Mouse (Mus musculus) limb, embryonic 11.5 days (tissue): ENCODE data around the gene Cnot2. TPM values are rescaled to one million over a fixed set of nuclear protein-coding genes. Genes with fewer than 3 reads are reported as not detected.
A peak's percentile ranks its signal among the peaks of the same experiment; 100 is the strongest.
"Not testable (repeated sequence)": the region's sequence is repeated elsewhere in the genome, so short reads cannot be mapped to it uniquely, and the experiment has no call there.

Experiments
- ATAC-seq: fragments of 200-750 bp; cut with Nextera tagmentation; 2 replicates; pipeline ENCODE4 v1.8.0; 2017; ENCODE audit warnings: low read depth; ENCODE audit not compliant: insufficient number of reproducible peaks, low FRiP score, low TSS enrichment
- DNase-seq: peaks from one replicate; pipeline ENCODE4 v3.0.0-alpha.2; 2015; ENCODE audit warnings: low spot score
- H3K27ac ChIP-seq: fragments of 300-500 bp; sonication (generic); replicated peaks from 2 replicates; pipeline ENCODE4 v1.5.1; 2014; ENCODE audit warnings: low read depth, mild to moderate bottlenecking, low read length
- H3K27me3 ChIP-seq: fragments of 300-500 bp; sonication (generic); 2 replicates; pipeline ENCODE4 v1.6.1; 2014; ENCODE audit warnings: mild to moderate bottlenecking, low read length, mixed read lengths; ENCODE audit not compliant: control insufficient read depth, insufficient read depth
- H3K36me3 ChIP-seq: fragments of 300-500 bp; sonication (generic); 2 replicates; pipeline ENCODE4 v1.6.1; 2014; ENCODE audit warnings: mild to moderate bottlenecking, low read length, moderate library complexity, mixed read lengths; ENCODE audit not compliant: control insufficient read depth, insufficient read depth
- H3K4me1 ChIP-seq: fragments of 300-500 bp; sonication (generic); 2 replicates; pipeline ENCODE4 v1.6.1; 2014; ENCODE audit warnings: low read length, mixed read lengths; ENCODE audit not compliant: control insufficient read depth, insufficient read depth
- H3K4me2 ChIP-seq: fragments of 300-500 bp; sonication (generic); 2 replicates; pipeline ENCODE4 v1.6.1; 2014; ENCODE audit warnings: low read depth, mild to moderate bottlenecking, moderate library complexity; ENCODE audit not compliant: severe bottlenecking
- H3K4me3 ChIP-seq: fragments of 300-500 bp; sonication (generic); 2 replicates; pipeline ENCODE4 v1.5.1; 2014; ENCODE audit warnings: low read depth, low read length
- H3K9ac ChIP-seq: fragments of 300-500 bp; sonication (generic); 2 replicates; pipeline ENCODE4 v1.6.1; 2014; ENCODE audit warnings: mild to moderate bottlenecking, low read length
- H3K9me3 ChIP-seq: fragments of 300-500 bp; sonication (generic); 2 replicates; pipeline ENCODE4 v1.6.1; 2016; ENCODE audit warnings: low read length; ENCODE audit not compliant: control insufficient read depth
- WGBS: fragments of 180-500 bp; shearing (Covaris S2); extraction: QIAGEN DNeasy Blood & Tissue Kit; methylation state at CpG from one replicate; pipeline ENCODE4 v1.1.7; 2014; 5-methylcytosine and 5-hydroxymethylcytosine counted together
- polyA plus RNA-seq: library from polyadenylated mRNA; unstranded; fragments of >200 nt; fragmentation: Nextera tagmentation; extraction: Ambion mirVana; gene quantifications from 2 replicates; pipeline ENCODE4 v1.2.1, GENCODE M21; 2014

Cnot2 gene
- polyA plus RNA-seq, 1 experiment from 2014 or later = 162 TPM

GRCm38 (mm10) chr10:116581719-116582481 is 589 bp upstream of the Cnot2 start:
- peak; percentile 76 for DNase-seq
- Histone ChIP-seq H3K4me1 (no peaks in the 10 kb centered on the region), H3K27me3 (no peaks in the 10 kb centered on the region), H3K4me2 (peak overlapping the region; percentile 51), H3K9ac (peak overlapping the region; percentile 92), H3K36me3 (no peaks in the 10 kb centered on the region), H3K27ac (peak overlapping the region; percentile 99), H3K9me3 (no peaks in the 10 kb centered on the region), H3K4me3 (peak overlapping the region; percentile 91)
- ATAC-seq = peak; percentile 78
- under 1% methylated on average over 67 of the region's 67 CpGs for WGBS

GRCm38 (mm10) chr10:116580591-116581358 is 536 bp downstream of the Cnot2 start:
- Histone ChIP-seq H3K4me1 (no peaks in the 10 kb centered on the region), H3K9ac (peak overlapping the region; percentile 92), H3K27ac (peak overlapping the region; percentile 99), H3K4me2 (peak overlapping the region; percentile 46), H3K27me3 (no peaks in the 10 kb centered on the region), H3K4me3 (peak overlapping the region; percentile 91), H3K36me3 (no peaks in the 10 kb centered on the region), H3K9me3 (no peaks in the 10 kb centered on the region)
- peak; percentile 67 for ATAC-seq
- DNase-seq = peak; percentile 78
- WGBS = under 1% methylated on average over 48 of the region's 71 CpGs

DNA sequence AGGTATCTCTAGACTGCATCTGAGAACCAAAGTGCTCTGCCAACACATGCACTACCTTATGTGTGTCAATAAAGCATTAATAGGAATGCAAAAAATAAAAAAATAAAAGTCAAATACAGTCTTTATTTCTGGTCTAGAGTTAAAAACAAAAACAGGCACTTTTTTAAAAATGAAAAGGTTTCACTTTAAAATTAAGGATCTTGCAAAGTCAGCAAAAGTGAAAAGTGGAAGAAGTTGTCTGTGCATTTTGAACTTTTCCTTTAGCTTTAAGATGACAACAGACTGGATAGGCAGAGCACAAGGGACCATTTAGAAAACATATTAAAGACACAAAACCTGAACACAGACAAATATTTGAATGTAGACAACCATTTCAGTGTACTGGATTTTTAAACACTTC is 1.8 kb downstream of the Cnot2 start:
- Histone ChIP-seq H3K27ac (no peak overlapping the region), H3K36me3 (no peaks in the 10 kb centered on the region), H3K9ac (no peak overlapping the region), H3K27me3 (no peaks in the 10 kb centered on the region), H3K4me2 (peak overlapping the region; percentile 22; the same call in 1 of the 2 replicates), H3K9me3 (no peaks in the 10 kb centered on the region), H3K4me1 (no peaks in the 10 kb centered on the region), H3K4me3 (peak overlapping the region; percentile 3; the same call in 1 of the 2 replicates)
- DNase-seq (no peak), ATAC-seq (no peak)

DNA sequence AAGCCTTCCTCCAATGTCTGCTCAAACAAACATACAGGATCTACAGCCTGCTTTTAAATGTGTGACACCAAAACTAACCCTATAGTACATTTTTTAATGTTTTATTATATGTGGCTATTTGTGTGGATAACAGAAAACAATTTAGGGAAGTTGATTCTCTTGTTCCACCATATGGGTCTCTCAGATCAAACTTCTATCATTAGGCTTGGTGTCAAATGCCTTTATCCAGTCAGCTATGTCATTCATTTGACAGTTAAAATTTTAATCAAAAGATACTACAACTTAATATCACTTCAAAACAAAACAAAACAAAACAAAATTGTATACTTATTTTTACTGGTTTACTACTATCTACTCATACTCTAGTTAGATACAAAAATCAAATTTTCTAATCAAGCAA is 2.9 kb downstream of the Cnot2 start:
- Histone ChIP-seq H3K4me2 (no peak overlapping the region), H3K27ac (no peak overlapping the region), H3K9me3 (no peaks in the 10 kb centered on the region), H3K9ac (no peak overlapping the region), H3K4me1 (no peaks in the 10 kb centered on the region), H3K4me3 (no peak overlapping the region), H3K36me3 (no peaks in the 10 kb centered on the region), H3K27me3 (no peaks in the 10 kb centered on the region)
- no peak for ATAC-seq
- no peak for DNase-seq

GRCm38 (mm10) chr10:116577181-116577580 is 4.1 kb downstream of the Cnot2 start:
- Histone ChIP-seq H3K27ac (no peak overlapping the region), H3K4me1 (no peaks in the 10 kb centered on the region), H3K9ac (no peak overlapping the region), H3K9me3 (no peaks in the 10 kb centered on the region), H3K4me3 (no peak overlapping the region), H3K36me3 (no peaks in the 10 kb centered on the region), H3K4me2 (no peak overlapping the region), H3K27me3 (no peaks in the 10 kb centered on the region)
- ATAC-seq = no peak
- no peak for DNase-seq
- whole genome bisulfite sequencing = 80% methylated on average over 3 of the region's 3 CpGs

DNA sequence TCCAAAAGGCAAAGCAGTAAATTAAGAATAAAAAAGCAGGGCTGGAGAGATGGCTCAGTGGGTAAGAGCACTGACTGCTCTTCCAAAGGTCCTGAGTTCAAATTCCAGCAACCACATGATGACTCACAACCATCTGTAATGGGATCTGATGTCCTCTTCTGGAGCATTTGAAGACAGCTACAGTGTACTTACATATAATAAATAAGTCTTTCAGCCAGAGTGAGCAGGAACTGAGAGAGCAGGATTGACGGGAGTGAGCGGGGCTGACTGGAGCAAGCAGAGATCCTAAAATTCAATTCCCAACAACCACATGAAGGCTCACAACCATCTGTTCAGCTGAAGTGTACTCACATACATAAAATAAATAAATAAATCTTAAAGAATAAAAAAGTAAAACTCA is 5.2 kb downstream of the Cnot2 start:
- 93% methylated on average over 2 of the region's 2 CpGs for WGBS
- not testable (repeated sequence) for H3K4me1 ChIP-seq, ATAC-seq, H3K27me3 ChIP-seq, H3K36me3 ChIP-seq, H3K4me2 ChIP-seq, H3K27ac ChIP-seq, DNase-seq, H3K9me3 ChIP-seq, H3K4me3 ChIP-seq, H3K9ac ChIP-seq

- DNase-seq = no peak
- Histone ChIP-seq H3K4me3 (no peak overlapping the region), H3K27me3 (no peaks in the 10 kb centered on the region), H3K4me1 (no peaks in the 10 kb centered on the region), H3K27ac (no peak overlapping the region), H3K9ac (no peak overlapping the region), H3K36me3 (no peaks in the 10 kb centered on the region), H3K9me3 (no peaks in the 10 kb centered on the region), H3K4me2 (no peak overlapping the region)
- WGBS = 90% methylated on average over 7 of the region's 7 CpGs
- no peak for ATAC-seq
Measured at GRCm38 (mm10) chr10:116570526-116570925, 10.8 kb downstream of the Cnot2 start.

GRCm38 (mm10) chr10:116568539-116568938 is 12.8 kb downstream of the Cnot2 start:
- 86% methylated on average over 1 of the region's 1 CpGs for WGBS
- DNase-seq (no peak), ATAC-seq (no peak)
- H3K27ac ChIP-seq = no peak overlapping the region
- H3K9ac ChIP-seq = no peak overlapping the region
- no peak overlapping the region for H3K4me2 ChIP-seq
- H3K9me3 ChIP-seq = no peaks in the 10 kb centered on the region
- H3K36me3 ChIP-seq = no peaks in the 10 kb centered on the region
- no peaks in the 10 kb centered on the region for H3K4me1 ChIP-seq
- no peaks in the 10 kb centered on the region for H3K27me3 ChIP-seq
- H3K4me3 ChIP-seq = no peak overlapping the region
